Mouse (Mus musculus) megakaryocyte, embryonic 14.5 days (primary cell): Measurements from ENCODE around the gene Cdc123.

ENCODE experiments used
- FLI1 ChIP-seq: IDR thresholded peaks from 2 replicates; pipeline ENCODE4 v1.6.1; 2012; ENCODE audit warnings: low read length, inconsistent platforms, mixed read lengths
- GATA1 ChIP-seq: IDR thresholded peaks from 3 replicates; pipeline ENCODE4 v1.6.1; 2012; ENCODE audit warnings: mixed read lengths, low read length, inconsistent platforms, borderline replicate concordance

DNA sequence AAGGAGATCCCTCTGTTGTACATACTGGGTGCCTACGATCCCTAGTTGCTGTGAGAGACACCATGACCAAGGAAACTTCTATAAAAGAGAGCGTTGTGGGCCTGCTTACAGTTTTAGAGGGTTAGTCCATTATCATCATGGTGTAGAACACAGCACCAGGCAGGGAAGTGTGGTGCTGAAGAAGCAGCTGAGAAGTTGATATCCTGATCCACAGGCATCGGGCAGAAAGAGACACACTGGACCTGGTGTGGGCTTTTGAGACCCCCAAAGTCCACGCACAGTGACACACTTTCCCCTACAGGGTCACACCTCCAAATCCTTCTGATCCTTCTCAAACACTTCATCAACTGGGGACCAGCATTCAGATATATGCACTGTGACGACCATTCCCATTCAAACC, 52.9 kb downstream of the Cdc123 start:
- TF ChIP-seq GATA1 (no peak), FLI1 (no peak)
